Mouse (Mus musculus): ENCODE data around the gene Ptpre.
"Not testable (repeated sequence)": the region's sequence is repeated elsewhere in the genome, so short reads cannot be mapped to it uniquely, and the experiment has no call there.

Ptpre gene

GRCm38 (mm10) chr7:135534548-135535189 is 2.6 kb upstream of the Ptpre start:
- no peak for DNase-seq (ENCODE audit: low read depth, low spot score)

GRCm38 (mm10) chr7:135535908-135536307 is 1.4 kb upstream of the Ptpre start:
- no peak for DNase-seq (ENCODE audit: low read depth, low spot score)

GRCm38 (mm10) chr7:135537948-135538741 is 864 bp downstream of the Ptpre start:
- peak; percentile 7 for DNase-seq (ENCODE audit: low read depth, low spot score)

- no peak for DNase-seq (ENCODE audit: low read depth, low spot score)
Measured at GRCm38 (mm10) chr7:135539429-135539828, 2.1 kb downstream of the Ptpre start.

- no peak for DNase-seq (ENCODE audit: low read depth, low spot score)
Measured at GRCm38 (mm10) chr7:135542235-135542634, 5.0 kb downstream of the Ptpre start.

- DNase-seq (ENCODE audit: low read depth, low spot score) = no peak
Measured at GRCm38 (mm10) chr7:135543033-135543432, 5.8 kb downstream of the Ptpre start.

- no peak for DNase-seq (ENCODE audit: low read depth, low spot score)
Measured at GRCm38 (mm10) chr7:135544321-135544720, 7.0 kb downstream of the Ptpre start.

- DNase-seq (ENCODE audit: low read depth, low spot score) = no peak
Measured at GRCm38 (mm10) chr7:135545957-135546356, 8.7 kb downstream of the Ptpre start.

- no peak for DNase-seq (ENCODE audit: low read depth, low spot score)
Measured at GRCm38 (mm10) chr7:135546530-135546929, 9.2 kb downstream of the Ptpre start.

- no peak for DNase-seq (ENCODE audit: low read depth, low spot score)
Measured at GRCm38 (mm10) chr7:135548434-135548833, 11.2 kb downstream of the Ptpre start.

- DNase-seq (ENCODE audit: low read depth, low spot score) = peak; percentile 51
Measured at GRCm38 (mm10) chr7:135551547-135551946, 14.3 kb downstream of the Ptpre start.

- no peak for DNase-seq (ENCODE audit: low read depth, low spot score)
Measured at GRCm38 (mm10) chr7:135553550-135553949, 16.3 kb downstream of the Ptpre start.

- DNase-seq (ENCODE audit: low read depth, low spot score) = no peak
Measured at GRCm38 (mm10) chr7:135556663-135557402, 19.6 kb downstream of the Ptpre start.

- no peak for DNase-seq (ENCODE audit: low read depth, low spot score)
Measured at GRCm38 (mm10) chr7:135560280-135560679, 23.0 kb downstream of the Ptpre start.

GRCm38 (mm10) chr7:135564022-135564421 is 26.7 kb downstream of the Ptpre start:
- DNase-seq (ENCODE audit: low read depth, low spot score) = no peak

- no peak for DNase-seq (ENCODE audit: low read depth, low spot score)
Measured at GRCm38 (mm10) chr7:135566013-135566412, 28.7 kb downstream of the Ptpre start.

GRCm38 (mm10) chr7:135567582-135567981 is 30.3 kb downstream of the Ptpre start:
- no peak for DNase-seq (ENCODE audit: low read depth, low spot score)

- DNase-seq (ENCODE audit: low read depth, low spot score) = no peak
Measured at GRCm38 (mm10) chr7:135568550-135568949, 31.3 kb downstream of the Ptpre start.

GRCm38 (mm10) chr7:135571392-135571791 is 34.1 kb downstream of the Ptpre start:
- no peak for DNase-seq (ENCODE audit: low read depth, low spot score)

- DNase-seq (ENCODE audit: low read depth, low spot score) = peak; percentile 50
Measured at GRCm38 (mm10) chr7:135571951-135572559, 34.8 kb downstream of the Ptpre start.

GRCm38 (mm10) chr7:135575319-135576069 is 38.2 kb downstream of the Ptpre start:
- not testable (repeated sequence) for DNase-seq (ENCODE audit: low read depth, low spot score)

Data from skeletal muscle tissue, adult 2 months (tissue).